Mouse (Mus musculus) heart, postnatal 0 days (tissue): Measurements from ENCODE around the gene Gm15023. TPM values are rescaled to one million over a fixed set of nuclear protein-coding genes. Genes with fewer than 3 reads are reported as not detected.
"Not testable (repeated sequence)": the region's sequence is repeated elsewhere in the genome, so short reads cannot be mapped to it uniquely, and the experiment has no call there.

Experiments used
- ATAC-seq: fragments of 200-750 bp; cut with Nextera tagmentation; 2 replicates; pipeline ENCODE4 v1.8.0; 2017; ENCODE audit warnings: low read depth, moderate number of reproducible peaks, moderate library complexity; ENCODE audit not compliant: insufficient read depth
- DNase-seq: peaks from one replicate; pipeline ENCODE4 v3.0.0-alpha.2; 2016; ENCODE audit warnings: low spot score
- H3K27ac ChIP-seq: fragments of 300-500 bp; sonication (generic); 2 replicates; pipeline ENCODE4 v1.5.1; 2014; ENCODE audit warnings: low read depth, mild to moderate bottlenecking
- H3K27me3 ChIP-seq: fragments of 300-500 bp; sonication (generic); 2 replicates; pipeline ENCODE4 v1.6.1; 2014; ENCODE audit warnings: low read length, mixed read lengths; ENCODE audit not compliant: control insufficient read depth, insufficient read depth
- H3K36me3 ChIP-seq: fragments of 300-500 bp; sonication (generic); replicated peaks from 2 replicates; pipeline ENCODE4 v1.6.1; 2014; ENCODE audit warnings: low read length, mixed read lengths; ENCODE audit not compliant: control insufficient read depth, insufficient read depth
- H3K4me1 ChIP-seq: fragments of 300-500 bp; sonication (generic); 2 replicates; pipeline ENCODE4 v1.6.1; 2014; ENCODE audit warnings: antibody characterized with exemption; ENCODE audit not compliant: control insufficient read depth, insufficient read depth
- H3K4me2 ChIP-seq: fragments of 300-500 bp; sonication (generic); 2 replicates; pipeline ENCODE4 v1.6.1; 2014; ENCODE audit warnings: low read depth, mild to moderate bottlenecking, low read length, moderate library complexity
- H3K4me3 ChIP-seq: fragments of 300-500 bp; sonication (generic); 2 replicates; pipeline ENCODE4 v1.5.1; 2014; ENCODE audit warnings: low read depth, low read length
- H3K9ac ChIP-seq: fragments of 300-500 bp; sonication (generic); replicated peaks from 2 replicates; pipeline ENCODE4 v1.6.1; 2014; ENCODE audit warnings: low read depth, low read length, mixed read lengths
- H3K9me3 ChIP-seq: fragments of 300-500 bp; sonication (generic); replicated peaks from 2 replicates; pipeline ENCODE4 v1.6.1; 2016; ENCODE audit warnings: low read length; ENCODE audit not compliant: control insufficient read depth
- CTCF ChIP-seq: IDR thresholded peaks from 2 replicates; pipeline ENCODE4 v1.5.1; 2016; ENCODE audit warnings: antibody characterized with exemption, control low read depth, low read depth
- EP300 ChIP-seq: IDR thresholded peaks from 2 replicates; pipeline ENCODE4 v1.6.1; 2016; ENCODE audit warnings: antibody characterized with exemption, low read depth
- WGBS: fragments of 180-500 bp; shearing (Covaris S2); extraction: QIAGEN DNeasy Blood & Tissue Kit; methylation state at CpG from one replicate; pipeline ENCODE4 v1.1.7; 2014; 5-methylcytosine and 5-hydroxymethylcytosine counted together
- polyA plus RNA-seq: library from polyadenylated mRNA; unstranded; fragments of >200 nt; fragmentation: Nextera tagmentation; extraction: Ambion mirVana; gene quantifications from 2 replicates; pipeline ENCODE4 v1.2.1, GENCODE M21; 2015
- total RNA-seq: library from RNA; depleted of rRNA; stranded (reverse); fragments of >200 nt; gene quantifications from 2 replicates; pipeline ENCODE4 v1.2.3, GENCODE M21; 2014; ENCODE audit warnings: low replicate concordance; rRNA removed

Gm15023 gene
- total RNA-seq (not detected in 2 replicates), polyA plus RNA-seq (not detected in 2 replicates)

- H3K4me2 ChIP-seq, DNase-seq, ATAC-seq, H3K9me3 ChIP-seq, H3K9ac ChIP-seq, H3K4me3 ChIP-seq, H3K4me1 ChIP-seq, H3K27ac ChIP-seq, H3K36me3 ChIP-seq, H3K27me3 ChIP-seq: not testable (repeated sequence)
- 95% methylated on average over 5 of the region's 14 CpGs for WGBS
Observed at GRCm38 (mm10) chrX:135177532-135177931, at the start of gene Gm15023. Gene Gm15023, minus strand, starts transcription at chrX:135177632.

GRCm38 (mm10) chrX:135210436-135211221 lies 33.2 kb upstream of the Gm15023 start, which contains the start of gene Tceal6:
Gene Tceal6, minus strand, starts transcription at chrX:135210687.
- H3K36me3 ChIP-seq, result no peaks in the 10 kb centered on the region
- H3K9me3 ChIP-seq, result no peaks in the 10 kb centered on the region
- DNase-seq (no peak), ATAC-seq (no peak)
- H3K4me1 ChIP-seq, result no peaks in the 10 kb centered on the region
- H3K27me3 ChIP-seq, result no peaks in the 10 kb centered on the region
- 36% methylated on average over 12 of the region's 13 CpGs for WGBS
- peak within 1 kb of the TSS; percentile 47 for H3K4me2 ChIP-seq
- peak within 1 kb of the TSS; percentile 28 for H3K4me3 ChIP-seq
- TF ChIP-seq EP300 (no peak), CTCF (no peak)
- no peak within 1 kb of the TSS for H3K27ac ChIP-seq
- H3K9ac ChIP-seq, result no peak within 1 kb of the TSS

GRCm38 (mm10) chrX:135209773-135210435 lies 32.5 kb upstream of the Gm15023 start:
- peak overlapping the region; percentile 47 for H3K4me2 ChIP-seq

GRCm38 (mm10) chrX:135189924-135190323 lies 12.5 kb upstream of the Gm15023 start:
- DNase-seq, H3K4me2 ChIP-seq, H3K9ac ChIP-seq, H3K36me3 ChIP-seq, H3K27ac ChIP-seq, H3K4me1 ChIP-seq, H3K27me3 ChIP-seq, H3K9me3 ChIP-seq, H3K4me3 ChIP-seq, ATAC-seq: not testable (repeated sequence)
- no CpG with 5 or more reads among the region's 6 CpGs for WGBS

More at GRCm38 (mm10) chrX:135209773-135210435, 32.5 kb upstream of the Gm15023 start:
- H3K27me3 ChIP-seq, DNase-seq, H3K36me3 ChIP-seq, H3K4me1 ChIP-seq, H3K27ac ChIP-seq, H3K9me3 ChIP-seq, H3K9ac ChIP-seq, ATAC-seq: not testable (repeated sequence)
- WGBS, result 19% methylated on average over 20 of the region's 21 CpGs
- H3K4me3 ChIP-seq, result peak overlapping the region; percentile 28

GRCm38 (mm10) chrX:135188661-135189060 lies 11.2 kb upstream of the Gm15023 start:
- not testable (repeated sequence) for ATAC-seq, H3K9ac ChIP-seq, H3K27ac ChIP-seq

More at GRCm38 (mm10) chrX:135188661-135189060, 11.2 kb upstream of the Gm15023 start:
- H3K4me3 ChIP-seq, DNase-seq, H3K36me3 ChIP-seq, H3K9me3 ChIP-seq, H3K27me3 ChIP-seq, H3K4me1 ChIP-seq, H3K4me2 ChIP-seq: not testable (repeated sequence)
- no CpG with 5 or more reads among the region's 3 CpGs for WGBS

Other genes starting within 250 kb of the Gm15023 start
- not detected in 2 replicates for gene Nxf2, start 212.9 kb downstream of the Gm15023 start, total RNA-seq
- gene Nxf2, start 212.9 kb downstream of the Gm15023 start, polyA plus RNA-seq, result 0.10 and 0.16 TPM in 2 replicates
- 0.08 and 2.0 TPM in 2 replicates for gene Zmat1, start 168.4 kb downstream of the Gm15023 start, total RNA-seq
- gene Zmat1, start 168.4 kb downstream of the Gm15023 start, polyA plus RNA-seq, result 5.6 and 6.8 TPM in 2 replicates
- not detected in 2 replicates for gene Tceal6, start 33.1 kb upstream of the Gm15023 start, total RNA-seq
- gene Tceal6, start 33.1 kb upstream of the Gm15023 start, polyA plus RNA-seq, result 0.25 and 0.33 TPM in 2 replicates
- not detected in 2 replicates for gene Pramel3, start 124.7 kb upstream of the Gm15023 start, total RNA-seq
- gene Pramel3, start 124.7 kb upstream of the Gm15023 start, polyA plus RNA-seq, result not detected in 2 replicates
- gene Gm5128, start 195.7 kb upstream of the Gm15023 start, total RNA-seq, result not detected in 2 replicates
- not detected in 2 replicates for gene Gm5128, start 195.7 kb upstream of the Gm15023 start, polyA plus RNA-seq